Mouse (Mus musculus): ENCODE measurements around the gene Ankrd61.

The Ankrd61 gene

GRCm38 (mm10) chr5:143897635-143898330 is at the start of gene Ankrd61:
TSS of gene Ankrd61 (minus strand) at chr5:143897685.
- no peak for DNase-seq

- no peak for DNase-seq
Measured at GRCm38 (mm10) chr5:143943231-143944125, 46.0 kb upstream of the Ankrd61 start.

GRCm38 (mm10) chr5:143941588-143941987 is 44.1 kb upstream of the Ankrd61 start:
- no peak for DNase-seq

- DNase-seq = no peak
Measured at GRCm38 (mm10) chr5:143936156-143936555, 38.7 kb upstream of the Ankrd61 start.

GRCm38 (mm10) chr5:143933875-143934274 is 36.4 kb upstream of the Ankrd61 start:
- DNase-seq = no peak

GRCm38 (mm10) chr5:143933414-143933813 is 35.9 kb upstream of the Ankrd61 start:
- no peak for DNase-seq

GRCm38 (mm10) chr5:143932831-143933230 is 35.3 kb upstream of the Ankrd61 start, which contains the start of gene Rsph10b:
TSS of gene Rsph10b (plus strand) at chr5:143933035.
- peak; percentile 29 to 52 for DNase-seq

- no peak for DNase-seq
Measured at GRCm38 (mm10) chr5:143931863-143932580, 34.5 kb upstream of the Ankrd61 start.

- no peak for DNase-seq
Measured at GRCm38 (mm10) chr5:143930656-143931055, 33.2 kb upstream of the Ankrd61 start.

GRCm38 (mm10) chr5:143929291-143929690 is 31.8 kb upstream of the Ankrd61 start:
- DNase-seq = no peak

GRCm38 (mm10) chr5:143927875-143928274 is 30.4 kb upstream of the Ankrd61 start, which contains the start of gene Gm42421:
TSS of gene Gm42421 (plus strand) at chr5:143928175.
- DNase-seq = no peak

- no peak for DNase-seq
Measured at GRCm38 (mm10) chr5:143924781-143925452, 27.4 kb upstream of the Ankrd61 start.

GRCm38 (mm10) chr5:143918120-143918519 is 20.6 kb upstream of the Ankrd61 start:
- no peak for DNase-seq

- peak; percentile 42 to 71 for DNase-seq
Measured at GRCm38 (mm10) chr5:143917418-143917817, 19.9 kb upstream of the Ankrd61 start.

GRCm38 (mm10) chr5:143916221-143916620 is 18.7 kb upstream of the Ankrd61 start:
- DNase-seq = no peak

- peak; percentile 96 to 97 for DNase-seq
Measured at GRCm38 (mm10) chr5:143909417-143910400, 12.2 kb upstream of the Ankrd61 start, which contains the start of the genes Aimp2 and Pms2. TSS of gene Aimp2 (minus strand) at chr5:143909847. TSS of gene Pms2 (plus strand) at chr5:143909964.

GRCm38 (mm10) chr5:143908926-143909325 is 11.4 kb upstream of the Ankrd61 start:
- DNase-seq = no peak

- DNase-seq = no peak
Measured at GRCm38 (mm10) chr5:143906429-143906828, 8.9 kb upstream of the Ankrd61 start.

GRCm38 (mm10) chr5:143903813-143904212 is 6.3 kb upstream of the Ankrd61 start:
- no peak for DNase-seq

GRCm38 (mm10) chr5:143902111-143902510 is 4.6 kb upstream of the Ankrd61 start:
- no peak for DNase-seq

- DNase-seq = no peak
Measured at GRCm38 (mm10) chr5:143893396-143893795, 4.1 kb downstream of the Ankrd61 start.

All from lung, postnatal 4 days (tissue).